Mouse (Mus musculus): ENCODE measurements around the gene Aff3. TPM values are rescaled to one million over a fixed set of nuclear protein-coding genes. Genes with fewer than 3 reads are reported as not detected.

Gene Aff3
- total and polyA plus RNA-seq, 3 experiments, result 1.4 to 3.1 (median 2.4) TPM

- H3K4me3 ChIP-seq, result peak overlapping the region; percentile 52
- no peaks in the 10 kb centered on the region for H3K36me3 ChIP-seq (ENCODE audit: control insufficient read depth, insufficient read depth, low read length)
- DNase-seq, result peak; percentile 70
- H3K27me3 ChIP-seq (ENCODE audit: control insufficient read depth, insufficient read depth, low read length), result peaks cover 10% of the 10 kb centered on the region
- peak overlapping the region; percentile 72 for H3K9ac ChIP-seq (ENCODE audit: low read depth, low read length)
- intact Hi-C loops (cut with DNase I), result loop anchor here (10.0 kb wide), 1 partner anchor 442 kb away; no protein-coding TSS in a partner anchor
- WGBS, result 5% methylated on average over 108 of the region's 133 CpGs
- 0 out of 2 replicates have a peak, but pooled peaks have one; percentile 5 for TF ChIP-seq CTCF (IDR thresholded peaks at IDR 0.05)
- TF ChIP-seq POLR2A (IDR thresholded peaks at IDR 0.05; ENCODE audit: insufficient read depth, low read depth, low read length), result no peak
- no peak for TF ChIP-seq EP300 (IDR thresholded peaks at IDR 0.05; ENCODE audit: insufficient read depth, low read depth, low read length)
- no peaks in the 10 kb centered on the region for H3K79me2 ChIP-seq (replicated peaks; ENCODE audit: control insufficient read depth, insufficient read depth, low read length)
- H3K27ac ChIP-seq, result no peak overlapping the region
- H3K4me1 ChIP-seq (ENCODE audit: control insufficient read depth, insufficient read depth, low read length), result peaks cover 3% of the 10 kb centered on the region; the same call in 1 of the 2 replicates
These were observed 37.8 kb downstream of the Aff3 start for GRCm38 (mm10) chr1:38626739-38627661.

- Histone ChIP-seq H3K27ac (no peak overlapping the region), H3K27me3 (ENCODE audit: control insufficient read depth, insufficient read depth, low read length) (peaks cover 10% of the 10 kb centered on the region), H3K79me2 (replicated peaks; ENCODE audit: control insufficient read depth, insufficient read depth, low read length) (no peaks in the 10 kb centered on the region), H3K9ac (ENCODE audit: low read depth, low read length) (peak overlapping the region; percentile 40), H3K36me3 (ENCODE audit: control insufficient read depth, insufficient read depth, low read length) (no peaks in the 10 kb centered on the region), H3K4me3 (peak overlapping the region; percentile 52), H3K4me1 (ENCODE audit: control insufficient read depth, insufficient read depth, low read length) (peaks cover 3% of the 10 kb centered on the region; the same call in 1 of the 2 replicates)
- intact Hi-C loops (cut with DNase I), result loop anchor here (10.0 kb wide), 1 partner anchor 442 kb away; no protein-coding TSS in a partner anchor
- WGBS, result 7% methylated on average over 10 of the region's 10 CpGs
- DNase-seq, result peak; percentile 7 to 24
- TF ChIP-seq CTCF (IDR thresholded peaks at IDR 0.05) (no peak), POLR2A (IDR thresholded peaks at IDR 0.05; ENCODE audit: insufficient read depth, low read depth, low read length) (no peak), EP300 (IDR thresholded peaks at IDR 0.05; ENCODE audit: insufficient read depth, low read depth, low read length) (no peak)
These were observed 38.4 kb downstream of the Aff3 start for GRCm38 (mm10) chr1:38626388-38626738.

- peaks cover 3% of the 10 kb centered on the region; the same call in 1 of the 2 replicates for H3K4me1 ChIP-seq (ENCODE audit: control insufficient read depth, insufficient read depth, low read length)
- no peak overlapping the region for H3K9ac ChIP-seq (ENCODE audit: low read depth, low read length)
- H3K27ac ChIP-seq, result no peak overlapping the region
- no peak overlapping the region for H3K4me3 ChIP-seq
- H3K79me2 ChIP-seq (replicated peaks; ENCODE audit: control insufficient read depth, insufficient read depth, low read length), result no peaks in the 10 kb centered on the region
- DNase-seq, result no peak
- TF ChIP-seq EP300 (IDR thresholded peaks at IDR 0.05; ENCODE audit: insufficient read depth, low read depth, low read length) (no peak), CTCF (IDR thresholded peaks at IDR 0.05) (no peak), POLR2A (IDR thresholded peaks at IDR 0.05; ENCODE audit: insufficient read depth, low read depth, low read length) (no peak)
- intact Hi-C loops (cut with DNase I), result loop anchor here (10.0 kb wide), 1 partner anchor 437 kb away; no protein-coding TSS in a partner anchor
- WGBS, result 61% methylated on average over 4 of the region's 4 CpGs
- H3K36me3 ChIP-seq (ENCODE audit: control insufficient read depth, insufficient read depth, low read length), result no peaks in the 10 kb centered on the region
- peaks cover 5% of the 10 kb centered on the region for H3K27me3 ChIP-seq (ENCODE audit: control insufficient read depth, insufficient read depth, low read length)
These were observed 42.9 kb downstream of the Aff3 start for GRCm38 (mm10) chr1:38621840-38622239.

DNA sequence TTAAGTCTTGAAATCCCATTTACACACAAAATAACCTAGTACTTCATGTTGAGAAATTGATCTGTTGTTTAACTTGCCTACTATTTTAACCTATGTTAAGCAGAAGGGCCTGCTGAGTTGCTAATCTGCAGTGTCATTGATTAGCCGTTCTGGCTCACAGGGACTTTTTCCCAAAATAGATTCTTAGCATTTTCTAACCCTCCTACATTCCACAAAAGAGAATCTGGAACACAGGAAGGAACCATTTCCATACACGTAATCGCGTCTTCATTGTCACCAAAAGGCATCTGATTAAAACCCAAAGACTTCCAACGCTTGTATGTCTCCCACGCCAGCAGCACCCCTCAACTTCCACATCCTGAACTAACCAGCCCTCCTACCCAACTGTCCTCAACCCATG, 44.4 kb downstream of the Aff3 start:
- Histone ChIP-seq H3K36me3 (ENCODE audit: control insufficient read depth, insufficient read depth, low read length) (no peaks in the 10 kb centered on the region), H3K9ac (ENCODE audit: low read depth, low read length) (no peak overlapping the region), H3K27me3 (ENCODE audit: control insufficient read depth, insufficient read depth, low read length) (no peaks in the 10 kb centered on the region), H3K79me2 (replicated peaks; ENCODE audit: control insufficient read depth, insufficient read depth, low read length) (no peaks in the 10 kb centered on the region), H3K4me3 (no peak overlapping the region), H3K4me1 (ENCODE audit: control insufficient read depth, insufficient read depth, low read length) (no peaks in the 10 kb centered on the region), H3K27ac (no peak overlapping the region)
- no peak for TF ChIP-seq CTCF (IDR thresholded peaks at IDR 0.05)
- TF ChIP-seq POLR2A (IDR thresholded peaks at IDR 0.05; ENCODE audit: insufficient read depth, low read depth, low read length), result no peak
- no peak for TF ChIP-seq EP300 (IDR thresholded peaks at IDR 0.05; ENCODE audit: insufficient read depth, low read depth, low read length)
- 52% methylated on average over 6 of the region's 6 CpGs for WGBS
- intact Hi-C loops (cut with DNase I), result loop anchor here (10.0 kb wide), 1 partner anchor 436 kb away; no protein-coding TSS in a partner anchor
- DNase-seq, result no peak

- H3K4me1 ChIP-seq (ENCODE audit: control insufficient read depth, insufficient read depth, low read length), result no peaks in the 10 kb centered on the region
- no peak overlapping the region for H3K4me3 ChIP-seq
- H3K79me2 ChIP-seq (replicated peaks; ENCODE audit: control insufficient read depth, insufficient read depth, low read length), result no peaks in the 10 kb centered on the region
- 68% methylated on average over 4 of the region's 4 CpGs for WGBS
- TF ChIP-seq CTCF (IDR thresholded peaks at IDR 0.05) (no peak), POLR2A (IDR thresholded peaks at IDR 0.05; ENCODE audit: insufficient read depth, low read depth, low read length) (no peak), EP300 (IDR thresholded peaks at IDR 0.05; ENCODE audit: insufficient read depth, low read depth, low read length) (no peak)
- DNase-seq, result no peak
- no peak overlapping the region for H3K9ac ChIP-seq (ENCODE audit: low read depth, low read length)
- H3K27ac ChIP-seq, result no peak overlapping the region
- H3K36me3 ChIP-seq (ENCODE audit: control insufficient read depth, insufficient read depth, low read length), result no peaks in the 10 kb centered on the region
- intact Hi-C loops (cut with DNase I), result no loop called here
- no peaks in the 10 kb centered on the region for H3K27me3 ChIP-seq (ENCODE audit: control insufficient read depth, insufficient read depth, low read length)
These were observed 58.0 kb downstream of the Aff3 start for GRCm38 (mm10) chr1:38606741-38607140.

DNA sequence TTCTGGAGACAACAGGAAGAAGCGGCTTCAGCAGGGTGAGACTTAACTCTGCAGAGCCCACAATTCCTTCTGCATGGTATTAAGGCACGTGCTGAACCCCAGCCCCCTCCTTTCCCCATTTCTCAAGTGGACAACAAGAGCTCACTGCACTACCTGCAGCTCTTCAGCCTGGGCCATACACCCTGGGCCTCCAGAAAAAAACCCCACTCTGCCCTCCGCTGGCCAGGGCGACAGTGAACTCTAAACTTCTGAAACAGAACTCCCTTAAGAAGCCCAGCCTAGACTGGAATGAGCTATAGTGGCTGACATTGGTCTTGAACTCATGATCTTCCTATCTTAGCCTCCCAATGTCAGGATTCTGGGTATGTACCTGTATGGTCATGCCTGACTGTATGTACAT, 59.3 kb downstream of the Aff3 start:
- intact Hi-C loops (cut with DNase I), result no loop called here
- Histone ChIP-seq H3K4me1 (ENCODE audit: control insufficient read depth, insufficient read depth, low read length) (no peaks in the 10 kb centered on the region), H3K4me3 (no peak overlapping the region), H3K27me3 (ENCODE audit: control insufficient read depth, insufficient read depth, low read length) (no peaks in the 10 kb centered on the region), H3K79me2 (replicated peaks; ENCODE audit: control insufficient read depth, insufficient read depth, low read length) (no peaks in the 10 kb centered on the region), H3K36me3 (ENCODE audit: control insufficient read depth, insufficient read depth, low read length) (no peaks in the 10 kb centered on the region), H3K9ac (ENCODE audit: low read depth, low read length) (no peak overlapping the region), H3K27ac (no peak overlapping the region)
- WGBS, result 88% methylated on average over 4 of the region's 4 CpGs
- DNase-seq, result no peak
- TF ChIP-seq POLR2A (IDR thresholded peaks at IDR 0.05; ENCODE audit: insufficient read depth, low read depth, low read length) (no peak), CTCF (IDR thresholded peaks at IDR 0.05) (no peak), EP300 (IDR thresholded peaks at IDR 0.05; ENCODE audit: insufficient read depth, low read depth, low read length) (no peak)
